Mouse (Mus musculus): Measurements from ENCODE around the gene Emc10. TPM values are rescaled to one million over a fixed set of nuclear protein-coding genes. Genes with fewer than 3 reads are reported as not detected.
A peak's percentile ranks its signal among the peaks of the same experiment; 100 is the strongest.

Gene Emc10
- total RNA-seq, 1 experiment from 2014 or later = 38.8 TPM

GRCm38 (mm10) chr7:44486927-44487575 lies 9.3 kb downstream of the Emc10 start:
- no peak for ATAC-seq (replicated peaks; ENCODE audit: low read depth, poor library complexity, severe bottlenecking)

- ATAC-seq (replicated peaks; ENCODE audit: low read depth, poor library complexity, severe bottlenecking) = no peak
These were observed 10.6 kb downstream of the Emc10 start for GRCm38 (mm10) chr7:44485572-44486195.

GRCm38 (mm10) chr7:44484841-44485571 lies 11.3 kb downstream of the Emc10 start:
- peak; percentile 88 for ATAC-seq (replicated peaks; ENCODE audit: low read depth, poor library complexity, severe bottlenecking)

GRCm38 (mm10) chr7:44484109-44484508 lies 12.2 kb downstream of the Emc10 start:
- no peak for ATAC-seq (replicated peaks; ENCODE audit: low read depth, poor library complexity, severe bottlenecking)

- peak; percentile 52 for ATAC-seq (replicated peaks; ENCODE audit: low read depth, poor library complexity, severe bottlenecking)
These were observed 13.4 kb downstream of the Emc10 start for GRCm38 (mm10) chr7:44482836-44483435.

GRCm38 (mm10) chr7:44475046-44475614 lies 21.2 kb downstream of the Emc10 start:
- ATAC-seq (replicated peaks; ENCODE audit: low read depth, poor library complexity, severe bottlenecking) = no peak

- ATAC-seq (replicated peaks; ENCODE audit: low read depth, poor library complexity, severe bottlenecking) = no peak
These were observed 21.9 kb downstream of the Emc10 start for GRCm38 (mm10) chr7:44474419-44474818.

- ATAC-seq (replicated peaks; ENCODE audit: low read depth, poor library complexity, severe bottlenecking) = no peak
These were observed 23.2 kb downstream of the Emc10 start for GRCm38 (mm10) chr7:44472961-44473646.

- no peak for ATAC-seq (replicated peaks; ENCODE audit: low read depth, poor library complexity, severe bottlenecking)
These were observed 23.8 kb downstream of the Emc10 start for GRCm38 (mm10) chr7:44472558-44472885.

- ATAC-seq (replicated peaks; ENCODE audit: low read depth, poor library complexity, severe bottlenecking) = no peak
These were observed 24.3 kb downstream of the Emc10 start for GRCm38 (mm10) chr7:44471880-44472557.

GRCm38 (mm10) chr7:44470696-44471612 lies 25.4 kb downstream of the Emc10 start:
- ATAC-seq (replicated peaks; ENCODE audit: low read depth, poor library complexity, severe bottlenecking) = no peak

GRCm38 (mm10) chr7:44469677-44470675 lies 26.4 kb downstream of the Emc10 start:
- ATAC-seq (replicated peaks; ENCODE audit: low read depth, poor library complexity, severe bottlenecking) = no peak

- ATAC-seq (replicated peaks; ENCODE audit: low read depth, poor library complexity, severe bottlenecking) = no peak
These were observed 27.6 kb downstream of the Emc10 start for GRCm38 (mm10) chr7:44468644-44469285.

GRCm38 (mm10) chr7:44467811-44468411 lies 28.4 kb downstream of the Emc10 start, which contains the start of gene Josd2:
TSS of gene Josd2 (plus strand) at chr7:44467980.
- peak; percentile 95 for ATAC-seq (replicated peaks; ENCODE audit: low read depth, poor library complexity, severe bottlenecking)

GRCm38 (mm10) chr7:44466888-44467311 lies 29.4 kb downstream of the Emc10 start:
- no peak for ATAC-seq (replicated peaks; ENCODE audit: low read depth, poor library complexity, severe bottlenecking)
